Mouse (Mus musculus) limb, embryonic 14.5 days (tissue): ENCODE data around the gene Tal1. TPM values are rescaled to one million over a fixed set of nuclear protein-coding genes. Genes with fewer than 3 reads are reported as not detected.

ENCODE experiments used
- ATAC-seq: fragments of 200-750 bp; cut with Nextera tagmentation; 2 replicates; pipeline ENCODE4 v1.8.0; 2017; ENCODE audit warnings: low read depth, moderate number of reproducible peaks, moderate TSS enrichment; ENCODE audit not compliant: low FRiP score
- DNase-seq: peaks from one replicate; pipeline ENCODE4 v3.0.0-alpha.2; 2015; ENCODE audit warnings: low spot score
- H3K27ac ChIP-seq: fragments of 300-500 bp; sonication (generic); replicated peaks from 2 replicates; pipeline ENCODE4 v1.5.1; 2014; ENCODE audit warnings: low read depth, mild to moderate bottlenecking, low read length, moderate library complexity, mixed read lengths
- H3K27me3 ChIP-seq: fragments of 300-500 bp; sonication (generic); 2 replicates; pipeline ENCODE4 v1.6.1; 2014; ENCODE audit warnings: low read length, mixed read lengths; ENCODE audit not compliant: control insufficient read depth, insufficient read depth
- H3K36me3 ChIP-seq: fragments of 300-500 bp; sonication (generic); 2 replicates; pipeline ENCODE4 v1.6.1; 2014; ENCODE audit warnings: mild to moderate bottlenecking, low read length, moderate library complexity, mixed read lengths; ENCODE audit not compliant: control insufficient read depth, insufficient read depth
- H3K4me1 ChIP-seq: fragments of 300-500 bp; sonication (generic); 2 replicates; pipeline ENCODE4 v1.6.1; 2014; ENCODE audit warnings: antibody characterized with exemption, low read length, mixed read lengths; ENCODE audit not compliant: control insufficient read depth, insufficient read depth
- H3K4me2 ChIP-seq: fragments of 300-500 bp; sonication (generic); replicated peaks from 2 replicates; pipeline ENCODE4 v1.6.1; 2014; ENCODE audit warnings: low read depth, mild to moderate bottlenecking, low read length, moderate library complexity; ENCODE audit not compliant: severe bottlenecking
- H3K4me3 ChIP-seq: fragments of 300-500 bp; sonication (generic); replicated peaks from 2 replicates; pipeline ENCODE4 v1.5.1; 2014; ENCODE audit warnings: low read length
- H3K9ac ChIP-seq: fragments of 300-500 bp; sonication (generic); 2 replicates; pipeline ENCODE4 v1.6.1; 2014; ENCODE audit warnings: mild to moderate bottlenecking, low read depth, low read length, moderate library complexity; ENCODE audit not compliant: severe bottlenecking
- H3K9me3 ChIP-seq: fragments of 300-500 bp; sonication (generic); 2 replicates; pipeline ENCODE4 v1.6.1; 2016; ENCODE audit warnings: low read length; ENCODE audit not compliant: control insufficient read depth
- POLR2A ChIP-seq: fragments of 200-500 bp; IDR thresholded peaks from 2 replicates; pipeline ENCODE4 v1.8.0; 2012; ENCODE audit warnings: inconsistent platforms, mild to moderate bottlenecking, moderate library complexity, borderline replicate concordance; ENCODE audit not compliant: insufficient read depth, insufficient read length; ENCODE audit errors: extremely low read depth
- whole genome bisulfite sequencing: fragments of 180-500 bp; shearing (Covaris S2); extraction: QIAGEN DNeasy Blood & Tissue Kit; methylation state at CpG from one replicate; pipeline ENCODE4 v1.1.7; 2014; 5-methylcytosine and 5-hydroxymethylcytosine counted together
- polyA plus RNA-seq, 2 experiments: library from polyadenylated mRNA; depleted of rRNA in 1 of 2; stranded (reverse) in 1 of 2; unstranded in 1 of 2; fragments of >200 nt; fragmentation: Nextera tagmentation in 1 of 2; extraction: Ambion mirVana in 1 of 2; gene quantifications; 2 replicates each; pipeline versions ENCODE4 v1.2.1 to v1.2.3; 2012 to 2014

Tal1 gene
- polyA plus RNA-seq, 2 experiments = 1.7 to 3.4 TPM

GRCm38 (mm10) chr4:115095671-115096434 is 39.6 kb downstream of the Tal1 start:
- H3K36me3 ChIP-seq = no peaks in the 10 kb centered on the region
- H3K27me3 ChIP-seq = peaks cover 31% of the 10 kb centered on the region
- H3K27ac ChIP-seq = no peak overlapping the region
- DNase-seq (no peak), ATAC-seq (peak; percentile 43; the same call in 1 of the 2 replicates)
- peak overlapping the region; percentile 16 for H3K4me3 ChIP-seq
- H3K4me1 ChIP-seq = peaks cover 12% of the 10 kb centered on the region
- H3K9me3 ChIP-seq = no peaks in the 10 kb centered on the region
- WGBS = under 1% methylated on average over 23 of the region's 31 CpGs
- peak overlapping the region; percentile 44 for H3K9ac ChIP-seq
- peak overlapping the region; percentile 61 for H3K4me2 ChIP-seq
- no peak for TF ChIP-seq POLR2A

GRCm38 (mm10) chr4:115096435-115097145 is 40.4 kb downstream of the Tal1 start:
- peak overlapping the region; percentile 26; the same call in 1 of the 2 replicates for H3K4me2 ChIP-seq
- 9% methylated on average over 11 of the region's 11 CpGs for WGBS
- no peaks in the 10 kb centered on the region for H3K36me3 ChIP-seq
- H3K27me3 ChIP-seq = peaks cover 31% of the 10 kb centered on the region
- H3K9ac ChIP-seq = no peak overlapping the region
- H3K9me3 ChIP-seq = no peaks in the 10 kb centered on the region
- ATAC-seq = no peak
- no peak for DNase-seq
- H3K4me3 ChIP-seq = no peak overlapping the region
- peaks cover 12% of the 10 kb centered on the region for H3K4me1 ChIP-seq
- no peak for TF ChIP-seq POLR2A
- H3K27ac ChIP-seq = no peak overlapping the region

GRCm38 (mm10) chr4:115097146-115097496 is 40.9 kb downstream of the Tal1 start:
- Histone ChIP-seq H3K4me1 (peaks cover 12% of the 10 kb centered on the region), H3K27ac (no peak overlapping the region), H3K9ac (no peak overlapping the region), H3K4me3 (no peak overlapping the region), H3K36me3 (no peaks in the 10 kb centered on the region), H3K9me3 (no peaks in the 10 kb centered on the region), H3K27me3 (peaks cover 31% of the 10 kb centered on the region), H3K4me2 (peak overlapping the region; percentile 26; the same call in 1 of the 2 replicates)
- ATAC-seq (no peak), DNase-seq (no peak)
- no peak for TF ChIP-seq POLR2A
- WGBS = under 1% methylated on average over 6 of the region's 6 CpGs

- ATAC-seq (no peak), DNase-seq (peak; percentile 76)
- Histone ChIP-seq H3K9ac (no peak overlapping the region), H3K27ac (no peak overlapping the region), H3K27me3 (peaks cover 9% of the 10 kb centered on the region), H3K4me3 (no peak overlapping the region), H3K36me3 (no peaks in the 10 kb centered on the region), H3K4me2 (no peak overlapping the region), H3K4me1 (0 out of 2 replicates have a peak, but pooled peaks cover 2% of the 10 kb centered on the region), H3K9me3 (no peaks in the 10 kb centered on the region)
- no peak; the same call in 1 of the 2 replicates for TF ChIP-seq POLR2A
- 36% methylated on average over 6 of the region's 6 CpGs for WGBS
Measured at GRCm38 (mm10) chr4:115101682-115102081, 45.5 kb downstream of the Tal1 start.

GRCm38 (mm10) chr4:115103510-115103909 is 47.3 kb downstream of the Tal1 start:
- Histone ChIP-seq H3K36me3 (no peaks in the 10 kb centered on the region), H3K4me2 (no peak overlapping the region), H3K4me1 (no peaks in the 10 kb centered on the region), H3K4me3 (no peak overlapping the region), H3K27ac (no peak overlapping the region), H3K9ac (no peak overlapping the region), H3K27me3 (no peaks in the 10 kb centered on the region), H3K9me3 (no peaks in the 10 kb centered on the region)
- DNase-seq = no peak
- WGBS = 55% methylated on average over 4 of the region's 4 CpGs
- no peak for ATAC-seq
- TF ChIP-seq POLR2A = no peak
